ENCODE assay signal across 15 mouse cellular contexts in the genomic region with DNA sequence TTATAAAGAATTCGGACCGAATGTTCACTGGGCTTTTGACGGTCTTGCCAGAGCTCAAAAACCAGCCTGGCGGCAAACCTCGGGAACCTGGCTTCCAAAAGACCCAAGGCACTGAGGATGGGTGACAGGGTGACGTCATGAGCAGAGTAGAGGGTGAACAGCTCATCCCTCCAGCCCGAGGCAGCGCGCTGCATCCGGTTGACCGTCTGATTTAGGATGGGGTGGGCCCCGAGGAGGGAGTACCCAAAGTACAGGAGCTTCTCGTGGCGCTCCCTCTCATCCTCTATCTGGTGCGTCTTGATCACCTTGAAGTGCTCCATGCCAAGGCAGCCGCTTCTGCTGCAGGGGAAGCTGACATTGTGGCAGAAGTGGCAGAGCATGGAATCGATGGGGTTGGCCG.
"Had no signal": no experiment of that assay in that cellular context is flagged by ENCODE, and none has a peak within 500 bp of the region (broad histone marks: within the 10 kb centered on the region; RNA-seq: fewer than 3 reads in every experiment).

No protein-coding gene starts in this region.

- H3K4me1 ChIP-seq: neural tube, embryonic 12.5 days; stomach, embryonic 15.5 days had no signal

- H3K36me3 ChIP-seq: lung, embryonic 15.5 days; midbrain, embryonic 15.5 days had no signal

- H3K9ac ChIP-seq: lung, embryonic 15.5 days; midbrain, embryonic 13.5 days; midbrain, embryonic 15.5 days; neural tube, embryonic 12.5 days; stomach, embryonic 15.5 days had no signal

- DNase-seq: lung, adult 2 months; lung, postnatal 14 days; lung, postnatal 36 days; right cerebral cortex, postnatal 14 days; thymus, adult 2 months; thymus, postnatal 25 days; thymus, postnatal 4 days had no signal

- H3K9me3 ChIP-seq: lung, embryonic 15.5 days; megakaryocyte, embryonic 14.5 days; midbrain, embryonic 13.5 days; midbrain, embryonic 15.5 days; neural tube, embryonic 12.5 days; stomach, embryonic 15.5 days had no signal

- H3K4me3 ChIP-seq: lung, embryonic 15.5 days; megakaryocyte, embryonic 14.5 days; midbrain, embryonic 13.5 days; midbrain, embryonic 15.5 days; neural tube, embryonic 12.5 days; stomach, embryonic 15.5 days had no signal

- H3K27ac ChIP-seq: lung, embryonic 15.5 days; macrophage; midbrain, embryonic 13.5 days; midbrain, embryonic 15.5 days; neural tube, embryonic 12.5 days; stomach, embryonic 15.5 days; stomach, postnatal 0 days had no signal

- H3K27me3 ChIP-seq: lung, embryonic 15.5 days; midbrain, embryonic 13.5 days; midbrain, embryonic 15.5 days; neural tube, embryonic 12.5 days; stomach, embryonic 15.5 days had no signal
